Mouse (Mus musculus): ENCODE results near the gene Rbm10.

DNA sequence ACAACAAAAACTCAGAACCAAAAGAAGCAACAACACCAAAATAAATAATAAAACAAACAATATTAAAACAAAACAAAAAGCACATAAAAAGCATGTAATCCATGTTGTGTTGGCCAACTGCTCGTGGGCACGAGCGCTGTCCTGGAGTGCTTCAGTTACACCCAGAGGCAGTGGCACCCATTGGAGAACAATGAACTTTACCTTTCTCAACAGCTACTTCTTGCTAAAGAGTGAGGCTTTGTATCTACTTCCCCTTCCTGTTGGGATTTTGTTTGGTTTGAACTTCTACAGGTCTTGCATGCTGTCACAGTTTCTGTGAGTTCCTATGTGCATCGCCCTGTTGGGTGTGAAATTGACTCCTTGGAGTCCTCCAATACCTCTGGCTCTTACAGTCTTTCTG, 8.8 kb upstream of the Rbm10 start:
- TF ChIP-seq CTCF (IDR thresholded peaks at IDR 0.05; ENCODE audit: extremely low read depth, insufficient read depth, low read length) (no peak), POLR2A (IDR thresholded peaks at IDR 0.05; ENCODE audit: extremely low read depth, insufficient read depth, low read length) (no peak)
